Mouse (Mus musculus): ENCODE data around the gene Duoxa1.
"Not testable (repeated sequence)": the region's sequence is repeated elsewhere in the genome, so short reads cannot be mapped to it uniquely, and the experiment has no call there.

Gene Duoxa1

DNA sequence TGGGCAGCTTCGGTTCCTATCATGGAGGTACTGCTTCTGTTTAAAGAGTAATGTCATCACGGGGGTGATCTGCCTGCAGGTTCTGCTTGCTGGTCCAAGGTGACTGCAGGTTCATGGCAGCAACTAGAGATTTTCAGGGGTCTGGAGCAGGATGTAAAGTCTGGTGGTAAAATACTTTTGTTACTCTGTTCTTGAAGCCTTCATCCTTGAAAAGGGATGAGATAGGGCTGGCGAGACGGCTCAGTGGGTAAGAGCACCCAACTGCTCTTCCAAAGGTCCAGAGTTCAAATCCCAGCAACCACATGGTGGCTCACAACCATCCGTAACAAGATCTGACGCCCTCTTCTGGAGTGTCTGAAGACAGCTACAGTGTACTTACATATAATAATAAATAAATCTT is 16.8 kb upstream of the Duoxa1 start:
- DNase-seq (ENCODE audit: low spot score), result not testable (repeated sequence)

DNA sequence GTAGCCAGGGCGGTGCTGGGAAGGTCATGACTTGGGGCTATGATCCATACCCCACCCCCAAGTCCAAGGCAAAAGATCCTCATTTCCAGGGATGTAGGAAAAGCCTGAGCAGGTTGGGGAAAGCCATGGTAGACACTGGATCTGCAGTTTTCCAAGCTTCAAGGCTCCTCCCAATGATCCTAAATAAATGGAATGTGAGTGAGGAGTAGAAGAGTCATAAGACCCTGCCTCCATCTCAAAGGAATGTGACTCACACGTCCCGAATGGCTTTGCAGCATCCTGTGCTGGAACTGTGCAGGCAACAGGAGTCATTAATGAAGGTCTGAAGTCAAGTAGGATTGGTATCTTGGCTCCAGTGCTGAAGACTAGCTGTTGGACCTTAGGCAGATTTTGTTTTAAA is 14.5 kb upstream of the Duoxa1 start:
- DNase-seq (ENCODE audit: low spot score), result no peak

- DNase-seq (ENCODE audit: low spot score), result no peak
These were observed 11.8 kb upstream of the Duoxa1 start for GRCm38 (mm10) chr2:122325361-122325760.

DNA sequence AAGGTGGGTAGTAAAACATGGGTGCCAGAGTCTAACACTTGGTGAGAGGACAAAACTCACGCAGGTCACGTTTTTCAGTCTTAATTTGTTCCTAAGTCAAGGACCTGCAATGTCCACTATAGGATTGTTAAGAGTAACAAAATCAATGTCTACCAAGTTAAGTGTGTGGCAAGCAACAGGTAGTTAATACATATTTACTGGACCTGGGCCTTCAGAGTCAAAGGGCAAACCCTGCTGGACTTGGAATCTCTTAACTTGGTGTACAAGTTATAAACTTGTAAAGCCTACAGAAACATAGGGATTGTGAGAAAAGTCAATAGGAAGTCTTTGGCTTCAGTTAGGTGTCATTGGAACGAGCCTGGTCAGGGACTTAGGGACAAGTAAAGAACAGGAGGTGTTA is 11.1 kb upstream of the Duoxa1 start:
- no peak for DNase-seq (ENCODE audit: low spot score)

DNA sequence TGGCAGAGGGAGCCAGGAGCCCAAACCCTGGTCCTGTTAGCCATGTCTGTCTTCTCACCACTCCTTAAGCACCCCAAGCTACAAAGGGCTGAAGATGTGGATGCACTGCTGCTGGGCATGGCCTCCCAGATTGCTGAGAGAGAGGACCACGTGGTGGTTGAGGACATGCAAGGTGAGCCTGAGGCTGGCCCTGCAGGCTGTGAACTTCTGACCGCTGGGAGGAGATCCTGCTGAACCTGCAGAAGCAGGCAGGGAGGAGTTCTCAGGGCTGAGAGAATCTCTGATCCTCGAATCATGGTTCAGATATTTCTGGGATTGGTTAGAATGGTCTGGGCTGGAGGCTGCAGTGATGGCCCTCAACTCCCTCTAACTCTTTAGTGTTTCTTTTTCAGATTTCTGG is 10.4 kb upstream of the Duoxa1 start:
- no peak for DNase-seq (ENCODE audit: low spot score)

- DNase-seq (ENCODE audit: low spot score), result no peak
These were observed 3.9 kb upstream of the Duoxa1 start for GRCm38 (mm10) chr2:122317384-122317783.

DNA sequence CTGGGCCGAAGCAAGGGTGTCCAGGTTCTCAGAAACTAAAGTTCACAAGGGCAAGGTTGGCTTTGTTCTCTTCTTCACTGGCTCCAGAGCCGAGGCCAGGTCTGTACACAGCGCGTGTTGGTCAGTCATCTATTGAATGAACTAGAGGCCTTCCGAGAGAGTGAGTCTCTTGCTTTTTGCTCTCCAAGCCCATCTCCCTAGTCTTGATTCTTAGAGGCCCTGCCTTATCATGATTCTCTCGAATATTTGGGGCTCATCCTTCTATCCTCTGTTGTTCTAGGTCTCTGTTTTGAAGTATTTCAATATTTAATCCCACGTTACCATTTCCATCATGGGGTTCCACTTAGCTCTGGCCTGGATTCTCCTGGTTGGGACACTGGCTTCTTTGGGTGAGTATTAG is 1.8 kb upstream of the Duoxa1 start, which contains the start of gene Duox1:
Gene Duox1, plus strand, starts transcription at position 301 of the 400 bp plus-strand sequence.
- DNase-seq (ENCODE audit: low spot score), result no peak

DNA sequence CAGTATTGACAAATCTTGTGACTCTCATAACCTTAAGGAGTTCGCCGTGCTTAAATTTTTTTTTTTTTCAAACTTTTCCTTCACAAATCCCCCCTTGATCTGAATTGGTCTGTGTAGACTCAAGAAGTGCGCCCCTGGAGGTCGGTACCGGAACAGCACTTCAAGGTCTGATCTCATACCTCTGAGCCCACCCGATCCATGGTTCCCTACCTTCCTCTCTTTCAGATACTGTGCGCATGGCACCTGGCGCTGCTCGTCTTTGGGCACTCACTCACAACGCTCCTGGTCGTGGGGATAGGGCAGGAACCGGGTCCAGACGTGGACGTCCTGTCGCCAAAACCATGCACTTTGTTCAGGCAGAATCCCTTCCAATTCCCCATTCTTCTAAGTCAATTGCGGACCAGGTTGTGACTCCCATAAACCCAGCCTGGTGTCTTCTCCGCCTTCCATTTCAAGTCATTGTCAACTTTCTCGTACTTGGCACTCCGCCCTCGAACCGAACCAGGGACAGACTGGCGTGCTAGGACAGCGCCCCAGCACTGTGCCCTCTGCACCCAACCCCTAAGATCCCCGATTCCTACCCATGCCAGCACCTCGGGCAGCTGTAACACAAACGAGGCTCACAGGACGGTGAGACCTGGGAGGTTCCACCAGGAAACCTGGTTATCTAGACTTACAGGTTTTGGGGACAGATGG is 660 bp downstream of the Duoxa1 start:
- peak; percentile 91 for DNase-seq (ENCODE audit: low spot score)

- DNase-seq (ENCODE audit: low spot score), result no peak
These were observed 2.0 kb downstream of the Duoxa1 start for GRCm38 (mm10) chr2:122311561-122311960.

DNA sequence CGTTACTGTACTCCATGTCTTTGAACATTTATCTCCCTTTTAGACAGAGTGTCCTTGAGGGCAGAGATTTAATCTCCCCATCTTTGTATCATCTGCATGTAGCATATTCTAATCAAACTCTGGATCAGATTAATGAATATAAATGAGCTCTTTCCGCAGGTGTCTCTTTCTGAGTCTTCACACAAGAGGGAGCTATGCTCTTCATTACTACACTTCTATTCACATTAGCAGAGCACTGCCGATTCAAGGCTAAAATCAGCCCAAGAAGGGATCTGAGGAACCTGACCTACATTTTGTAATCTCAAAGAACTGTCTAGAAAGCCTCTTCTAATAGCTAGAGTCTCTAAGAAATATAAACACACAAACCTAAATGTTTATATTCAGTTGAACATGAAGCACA is 3.9 kb downstream of the Duoxa1 start:
- DNase-seq (ENCODE audit: low spot score), result no peak

DNA sequence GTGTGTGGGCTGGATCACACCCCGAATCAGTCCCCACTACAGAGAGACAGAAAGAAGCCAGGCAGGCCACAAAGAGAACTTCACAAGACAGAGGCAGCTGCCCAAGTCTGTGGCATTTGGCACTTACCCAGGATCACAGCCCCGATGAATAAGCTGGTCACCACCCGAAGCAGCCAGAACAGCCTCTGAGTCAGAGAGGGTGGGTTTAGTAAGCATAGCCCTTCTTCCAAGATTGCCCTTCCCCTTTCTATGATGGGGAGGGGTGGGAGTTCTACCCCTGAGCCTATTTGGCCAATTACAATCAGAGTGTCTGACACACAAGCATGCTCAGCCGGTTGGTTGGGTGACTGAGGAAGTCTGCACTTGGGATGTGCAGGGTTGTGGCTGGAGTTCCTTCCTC is 7.3 kb downstream of the Duoxa1 start:
- DNase-seq (ENCODE audit: low spot score), result no peak

DNA sequence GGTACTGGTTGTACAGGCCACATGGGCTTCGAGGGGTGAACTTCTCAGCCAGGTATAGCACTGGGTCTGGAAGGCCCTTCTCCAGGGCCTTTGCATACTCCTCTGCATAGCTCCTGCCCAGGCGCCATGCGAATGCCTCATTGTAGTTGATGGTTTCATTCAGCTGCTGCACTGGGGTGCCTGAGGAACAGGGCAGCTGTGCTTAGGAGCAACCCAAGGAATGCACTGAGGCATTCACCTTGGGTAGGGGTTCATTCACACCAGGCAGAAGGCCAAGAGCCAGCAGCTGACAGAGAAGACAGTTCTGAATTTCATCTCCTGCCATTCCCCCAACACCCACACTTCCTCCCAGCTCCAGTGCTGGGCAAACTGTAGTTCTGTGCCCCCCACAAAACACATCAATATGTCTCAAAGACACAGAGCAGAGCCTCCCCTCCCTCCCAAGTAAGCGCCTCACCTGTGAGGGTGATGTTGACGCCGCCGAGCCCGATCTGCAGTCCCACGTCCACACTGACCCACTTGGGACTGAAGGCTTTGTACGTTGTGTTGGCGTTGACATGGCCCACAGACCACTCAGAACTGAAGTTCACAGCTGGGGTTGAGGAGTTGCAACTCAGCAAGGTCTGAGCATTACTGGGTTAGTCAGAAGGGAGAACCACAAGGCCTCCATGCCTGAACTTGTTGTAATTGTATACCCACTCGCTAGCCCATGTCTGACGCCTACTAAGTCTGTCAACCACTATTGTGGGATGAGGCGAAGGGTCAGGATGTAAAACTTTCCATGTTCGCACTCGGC is 8.2 kb downstream of the Duoxa1 start:
- no peak for DNase-seq (ENCODE audit: low spot score)

DNA sequence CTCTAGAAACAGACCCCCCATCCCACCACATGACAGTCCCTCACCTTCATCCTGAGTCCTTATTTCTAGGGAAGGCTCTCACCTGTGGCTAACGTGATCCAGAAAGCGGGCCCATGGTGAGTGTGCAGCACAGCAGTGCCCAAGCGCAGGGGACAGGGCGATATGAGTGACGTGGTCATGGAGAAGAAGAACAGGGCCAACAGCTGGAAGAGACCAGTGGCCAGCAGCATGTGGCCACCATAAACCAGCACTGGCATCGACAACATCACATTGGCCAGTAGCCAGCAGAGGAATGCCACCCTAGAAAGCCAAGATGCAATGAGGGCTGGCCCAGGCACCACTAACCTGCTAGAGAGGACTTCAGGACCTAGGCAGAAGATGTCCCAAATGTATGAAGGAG is 9.0 kb downstream of the Duoxa1 start:
- DNase-seq (ENCODE audit: low spot score), result no peak

- DNase-seq (ENCODE audit: low spot score), result peak; percentile 89
These were observed 10.8 kb downstream of the Duoxa1 start for GRCm38 (mm10) chr2:122302574-122303241.

- DNase-seq (ENCODE audit: low spot score), result no peak
These were observed 11.5 kb downstream of the Duoxa1 start for GRCm38 (mm10) chr2:122301921-122302573.

- peak; percentile 44 for DNase-seq (ENCODE audit: low spot score)
These were observed 12.2 kb downstream of the Duoxa1 start for GRCm38 (mm10) chr2:122301081-122301920.

GRCm38 (mm10) chr2:122300656-122301020 is 12.9 kb downstream of the Duoxa1 start:
- no peak for DNase-seq (ENCODE audit: low spot score)

DNA sequence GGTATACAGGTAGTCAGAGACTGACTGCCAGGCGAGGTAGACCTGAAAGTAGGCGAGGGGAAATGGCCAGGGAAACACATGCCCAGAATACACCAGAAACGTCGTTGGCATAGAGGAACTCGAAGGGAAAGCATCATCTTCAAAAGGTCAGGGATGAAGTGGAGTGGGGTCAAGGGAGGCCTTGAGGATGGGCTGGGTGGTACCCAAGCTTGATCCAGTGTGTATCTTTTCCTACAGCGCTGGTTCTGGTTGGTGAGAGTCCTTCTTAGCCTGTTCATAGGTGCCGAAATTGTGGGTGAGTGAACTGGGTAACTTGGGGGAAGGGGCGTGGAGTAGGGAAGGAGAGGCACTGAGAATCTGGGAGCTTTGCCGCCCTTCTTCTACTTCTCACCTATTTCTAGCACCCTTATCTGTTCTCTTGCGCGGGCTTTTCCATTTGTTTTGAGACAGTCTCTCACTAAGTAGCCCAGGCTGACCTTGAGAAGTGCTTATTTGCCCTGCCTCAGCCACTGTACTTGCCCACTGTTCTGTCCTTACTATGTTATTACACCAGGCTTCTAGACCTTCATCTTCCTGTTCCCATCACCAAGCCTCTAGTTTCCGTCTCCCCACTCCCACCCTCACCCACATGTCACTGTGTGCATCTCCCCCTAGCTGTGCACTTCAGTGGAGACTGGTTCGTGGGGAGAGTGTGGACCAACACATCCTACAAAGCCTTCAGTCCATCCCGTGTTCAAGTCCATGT is 13.4 kb downstream of the Duoxa1 start:
- no peak for DNase-seq (ENCODE audit: low spot score)

GRCm38 (mm10) chr2:122298596-122299490 is 14.7 kb downstream of the Duoxa1 start, which contains the start of gene Duoxa2:
Gene Duoxa2, plus strand, starts transcription at chr2:122298900.
- DNase-seq (ENCODE audit: low spot score), result peak; percentile 41

- DNase-seq (ENCODE audit: low spot score), result no peak
These were observed 15.4 kb downstream of the Duoxa1 start, which contains the start of gene Duox2 for GRCm38 (mm10) chr2:122298096-122298499. Gene Duox2, minus strand, starts transcription at chr2:122298449.

All from retina, embryonic 14.5 days (tissue).